Mouse (Mus musculus): ENCODE data around the gene Smad5. TPM values are rescaled to one million over a fixed set of nuclear protein-coding genes. Genes with fewer than 3 reads are reported as not detected.

Gene Smad5
- total RNA-seq, 2 experiments from 2014 or later: 36.0 to 41.9 TPM

- intact Hi-C loops (cut with DNase I): no loop called here
- DNase-seq: no peak
Measured at GRCm38 (mm10) chr13:56700981-56701380, 1.8 kb upstream of the Smad5 start.

- DNase-seq: no peak
- intact Hi-C loops (cut with DNase I): no loop called here
Measured at GRCm38 (mm10) chr13:56701924-56702323, 886 bp upstream of the Smad5 start.

- DNase-seq: peak; percentile 69
- intact Hi-C loops (cut with DNase I): no loop called here
Measured at GRCm38 (mm10) chr13:56703222-56703870, 536 bp downstream of the Smad5 start.

GRCm38 (mm10) chr13:56703871-56704321 lies 1.1 kb downstream of the Smad5 start:
- DNase-seq: no peak
- intact Hi-C loops (cut with DNase I): no loop called here

GRCm38 (mm10) chr13:56704596-56704995 lies 1.8 kb downstream of the Smad5 start:
- intact Hi-C loops (cut with DNase I): no loop called here
- no peak for DNase-seq

- no peak for DNase-seq
- intact Hi-C loops (cut with DNase I): no loop called here
Measured at GRCm38 (mm10) chr13:56707111-56707510, 4.3 kb downstream of the Smad5 start.

- intact Hi-C loops (cut with DNase I): no loop called here
- no peak for DNase-seq
Measured at GRCm38 (mm10) chr13:56707606-56708005, 4.8 kb downstream of the Smad5 start.

GRCm38 (mm10) chr13:56710620-56711019 lies 7.8 kb downstream of the Smad5 start:
- intact Hi-C loops (cut with DNase I): no loop called here

GRCm38 (mm10) chr13:56712221-56712620 lies 9.4 kb downstream of the Smad5 start:
- DNase-seq: no peak
- intact Hi-C loops (cut with DNase I): no loop called here

More at GRCm38 (mm10) chr13:56710620-56711019, 7.8 kb downstream of the Smad5 start:
- DNase-seq: no peak

- intact Hi-C loops (cut with DNase I): loop anchor here (10.0 kb wide), 1 partner anchor 252 kb away; no protein-coding TSS in a partner anchor
- DNase-seq: no peak
Measured at GRCm38 (mm10) chr13:56726551-56726950, 23.7 kb downstream of the Smad5 start.

GRCm38 (mm10) chr13:56729046-56729445 lies 26.2 kb downstream of the Smad5 start:
- DNase-seq: no peak
- intact Hi-C loops (cut with DNase I): loop anchor here (10.0 kb wide), 1 partner anchor 254 kb away; no protein-coding TSS in a partner anchor

- intact Hi-C loops (cut with DNase I): loop anchor here (10.0 kb wide), 1 partner anchor 180 kb away; no protein-coding TSS in a partner anchor
- no peak for DNase-seq
Measured at GRCm38 (mm10) chr13:56734617-56735016, 31.8 kb downstream of the Smad5 start.

- intact Hi-C loops (cut with DNase I): loop anchor here (10.0 kb wide), 1 partner anchor 181 kb away; no protein-coding TSS in a partner anchor
- no peak for DNase-seq
Measured at GRCm38 (mm10) chr13:56735212-56735875, 32.5 kb downstream of the Smad5 start.

GRCm38 (mm10) chr13:56739556-56739955 lies 36.7 kb downstream of the Smad5 start:
- DNase-seq: no peak
- intact Hi-C loops (cut with DNase I): loop anchor here (10.0 kb wide), 1 partner anchor 185 kb away; no protein-coding TSS in a partner anchor

GRCm38 (mm10) chr13:56740496-56740895 lies 37.7 kb downstream of the Smad5 start:
- intact Hi-C loops (cut with DNase I): no loop called here

GRCm38 (mm10) chr13:56741691-56742090 lies 38.9 kb downstream of the Smad5 start:
- no peak for DNase-seq
- intact Hi-C loops (cut with DNase I): no loop called here

More at GRCm38 (mm10) chr13:56740496-56740895, 37.7 kb downstream of the Smad5 start:
- no peak for DNase-seq

- no peak for DNase-seq
- intact Hi-C loops (cut with DNase I): no loop called here
Measured at GRCm38 (mm10) chr13:56742325-56742901, 39.6 kb downstream of the Smad5 start.

GRCm38 (mm10) chr13:56746739-56747532 lies 44.1 kb downstream of the Smad5 start:
- intact Hi-C loops (cut with DNase I): no loop called here
- no peak for DNase-seq

GRCm38 (mm10) chr13:56747554-56747953 lies 44.7 kb downstream of the Smad5 start:
- intact Hi-C loops (cut with DNase I): no loop called here
- DNase-seq: no peak

GRCm38 (mm10) chr13:56749377-56749776 lies 46.6 kb downstream of the Smad5 start:
- intact Hi-C loops (cut with DNase I): no loop called here
- DNase-seq: no peak

- intact Hi-C loops (cut with DNase I): no loop called here
Measured at GRCm38 (mm10) chr13:56751774-56752173, 49.0 kb downstream of the Smad5 start.

More at GRCm38 (mm10) chr13:56751774-56752173, 49.0 kb downstream of the Smad5 start:
- no peak for DNase-seq

All from left cerebral cortex, postnatal 4 days (tissue).